Mouse (Mus musculus) heart, adult 11 months (tissue): ENCODE measurements around the gene Rab5c.

Experiments used
- DNase-seq: peaks from one replicate; pipeline ENCODE4 v3.0.0; 2022

Gene Rab5c

DNA sequence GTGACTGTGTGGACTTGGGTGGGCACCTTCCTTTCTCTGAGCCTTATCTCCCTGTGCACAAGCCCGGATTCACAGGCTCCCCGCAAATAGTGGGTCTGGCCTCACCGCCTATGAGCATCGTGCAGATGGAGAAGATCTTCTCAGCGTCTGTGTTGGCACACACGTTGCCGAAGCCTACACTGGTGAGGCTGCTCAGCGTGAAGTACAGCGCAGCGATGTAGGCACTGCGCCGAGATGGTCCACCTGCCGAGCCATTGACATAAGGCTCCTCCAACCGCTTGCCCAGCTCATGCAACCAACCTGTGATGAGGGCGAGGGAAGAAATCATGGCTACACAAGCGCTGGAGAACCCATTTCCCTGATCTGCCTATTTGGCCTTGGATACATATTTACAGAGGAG, 12.1 kb upstream of the Rab5c start:
- no peak for DNase-seq

DNA sequence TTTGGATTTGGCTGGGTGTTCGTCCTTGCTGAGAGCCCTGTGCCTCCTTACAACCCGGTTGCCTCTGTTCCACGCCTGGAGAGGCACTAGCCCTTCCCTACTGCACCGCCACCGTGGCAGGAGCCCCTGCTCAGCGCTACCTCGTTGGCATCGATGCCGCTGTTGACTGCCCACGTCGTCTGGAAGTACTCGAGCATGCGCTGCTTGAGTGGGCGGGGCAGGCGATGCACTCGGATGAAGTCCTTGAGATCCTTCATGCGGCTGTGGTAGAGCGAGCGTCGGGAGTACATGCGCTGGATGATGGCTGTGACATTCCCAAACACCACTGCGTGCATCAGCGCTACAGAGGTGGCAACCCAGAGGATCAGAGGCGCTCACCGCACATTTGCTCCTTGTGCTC, 11.5 kb upstream of the Rab5c start:
- no peak for DNase-seq

GRCm38 (mm10) chr11:100748620-100749019, 10.6 kb upstream of the Rab5c start:
- no peak for DNase-seq

DNA sequence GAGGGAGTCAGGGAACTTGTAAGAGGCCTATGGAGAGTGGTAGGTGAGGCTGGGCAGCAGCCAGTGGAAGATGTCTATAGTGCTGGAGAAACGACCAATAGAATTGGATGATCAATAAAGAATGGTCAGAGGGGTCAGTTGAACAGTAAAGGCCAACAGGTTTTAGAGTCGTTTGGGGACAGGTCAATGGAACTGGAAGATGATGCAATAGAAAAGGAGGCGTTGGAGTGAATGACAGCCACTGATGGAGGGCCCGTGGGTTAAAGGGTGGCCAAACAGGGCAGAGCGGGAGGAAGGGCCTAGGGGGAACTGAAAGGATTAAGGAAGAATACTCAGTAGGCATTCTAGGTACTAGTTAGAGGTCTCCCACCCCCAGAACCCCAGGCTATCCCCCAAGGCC, 9.1 kb upstream of the Rab5c start:
- DNase-seq, result no peak

DNA sequence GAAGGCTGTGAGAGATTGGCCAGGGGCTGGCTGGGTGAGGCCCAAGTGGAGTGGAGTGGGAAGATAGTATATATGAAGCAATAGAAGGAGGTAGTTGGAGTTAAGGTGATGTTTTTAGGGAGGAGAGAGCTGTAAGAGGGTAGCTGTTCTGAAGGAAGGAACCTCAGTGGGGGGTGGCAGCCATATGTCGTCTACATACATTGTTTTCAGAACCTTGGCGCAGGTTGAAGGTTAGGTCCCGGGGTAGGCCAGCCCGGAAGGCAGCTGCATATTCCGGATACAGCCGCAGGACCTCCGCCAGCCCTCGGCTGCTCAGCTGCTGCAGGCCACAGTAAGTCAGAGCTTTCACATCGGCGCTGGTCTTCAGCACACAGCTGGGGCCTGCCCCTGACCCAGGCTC, 8.5 kb upstream of the Rab5c start:
- DNase-seq, result no peak

DNA sequence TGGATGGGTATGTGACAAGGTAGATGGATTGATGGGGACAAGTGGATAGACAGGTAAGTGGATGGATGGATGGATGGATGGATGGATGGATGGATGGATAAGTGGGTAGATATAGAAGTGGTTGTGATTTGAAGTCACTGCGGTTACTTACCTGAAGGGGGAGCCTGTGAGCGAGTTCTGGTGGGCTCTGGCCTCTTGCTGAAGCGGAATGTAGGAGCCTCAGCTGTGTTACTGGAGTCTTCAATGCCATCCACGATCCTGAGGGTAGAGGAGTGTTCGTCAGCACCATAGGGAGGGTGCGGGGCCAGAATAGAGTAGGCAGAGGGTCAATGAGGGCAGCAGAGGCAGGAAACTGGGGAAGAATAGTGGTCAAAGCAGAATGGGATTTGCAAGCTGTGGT, 7.1 kb upstream of the Rab5c start:
- DNase-seq, result no peak

DNA sequence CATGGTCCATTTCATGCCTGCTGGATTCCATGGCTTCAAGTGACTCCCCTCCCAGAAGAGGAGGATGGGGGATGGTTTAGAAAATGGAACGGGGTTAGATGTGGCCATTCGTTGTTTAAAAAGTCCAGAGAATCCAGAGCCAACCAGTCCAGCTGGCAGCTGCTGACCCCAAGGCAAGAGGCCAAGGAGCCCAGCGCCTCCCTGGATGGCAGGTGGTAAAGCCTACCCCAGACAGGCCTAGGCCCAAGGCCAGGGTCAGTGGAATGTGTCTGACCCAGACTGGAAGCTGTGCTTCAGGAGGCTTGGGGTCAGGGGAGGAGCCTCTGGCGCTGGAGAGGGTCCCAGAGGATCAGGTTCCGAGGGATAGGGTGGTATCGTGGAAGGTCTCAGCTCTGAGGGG, 3.3 kb upstream of the Rab5c start:
- peak; percentile 94 for DNase-seq

DNA sequence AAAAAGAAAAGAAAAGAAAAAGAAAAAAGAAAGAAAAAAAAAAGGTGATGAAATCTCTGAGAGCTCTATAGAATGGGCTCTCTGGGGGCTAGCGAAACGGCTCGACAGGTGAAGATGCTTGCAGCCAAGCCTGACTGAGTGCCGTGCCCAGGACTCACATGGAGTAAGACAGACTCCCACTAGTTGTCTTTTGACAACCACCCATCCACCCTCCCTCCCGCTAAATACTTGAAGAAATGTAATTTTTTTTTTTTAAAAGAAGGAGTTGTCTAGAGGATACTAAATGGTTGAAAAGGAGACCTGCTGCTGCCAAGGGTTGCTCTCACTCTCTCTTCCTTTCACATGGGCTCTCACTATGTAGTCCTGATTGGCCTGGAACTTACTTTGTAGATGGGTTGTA, 734 bp upstream of the Rab5c start:
- no peak for DNase-seq

DNA sequence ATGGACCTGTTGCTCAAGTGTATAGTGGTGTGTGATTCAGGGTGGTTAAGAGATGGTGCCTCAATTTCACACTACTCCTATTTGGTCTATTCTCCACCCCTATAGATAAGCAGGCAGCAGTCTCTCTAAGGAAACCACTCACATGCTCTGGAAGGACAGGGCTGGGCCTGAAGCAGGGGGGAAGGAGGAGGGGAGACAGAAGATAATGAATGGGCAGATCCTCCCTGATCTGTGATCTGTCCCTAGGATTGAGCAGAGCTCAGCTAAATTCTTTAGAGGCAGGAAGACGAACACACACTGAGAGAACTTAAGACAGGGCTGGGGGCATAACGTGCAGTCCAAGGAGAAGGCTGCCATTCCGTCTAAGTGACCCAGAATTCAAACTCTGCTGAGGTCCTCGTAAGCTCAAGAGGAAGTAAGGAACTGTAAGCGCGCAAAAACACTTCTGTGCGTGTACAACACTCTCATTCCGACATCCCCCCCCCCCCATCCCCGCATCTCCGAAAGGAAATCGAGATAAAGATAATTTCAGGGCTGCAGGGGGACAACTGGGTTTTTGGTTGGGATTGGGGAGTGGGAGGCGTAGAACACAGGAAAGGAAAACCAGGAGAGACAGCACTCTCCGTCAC, 796 bp downstream of the Rab5c start:
- no peak for DNase-seq

DNA sequence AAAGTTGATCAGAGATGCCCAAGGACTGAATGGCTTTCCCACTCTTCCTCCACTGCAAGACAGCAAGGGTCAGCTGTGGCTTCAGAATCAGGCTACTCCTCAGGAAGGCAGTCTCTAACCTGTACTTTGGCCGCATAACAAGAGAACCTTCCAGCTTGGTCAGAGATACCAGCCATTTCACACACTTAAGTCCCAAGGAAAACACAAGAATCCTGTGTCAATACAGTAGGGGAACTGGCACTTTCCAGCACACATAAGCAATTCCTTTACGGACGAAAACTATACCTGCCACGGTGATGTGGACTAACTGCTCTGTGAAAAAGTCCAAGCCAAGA, 1.3 kb downstream of the Rab5c start:
- DNase-seq, result no peak

DNA sequence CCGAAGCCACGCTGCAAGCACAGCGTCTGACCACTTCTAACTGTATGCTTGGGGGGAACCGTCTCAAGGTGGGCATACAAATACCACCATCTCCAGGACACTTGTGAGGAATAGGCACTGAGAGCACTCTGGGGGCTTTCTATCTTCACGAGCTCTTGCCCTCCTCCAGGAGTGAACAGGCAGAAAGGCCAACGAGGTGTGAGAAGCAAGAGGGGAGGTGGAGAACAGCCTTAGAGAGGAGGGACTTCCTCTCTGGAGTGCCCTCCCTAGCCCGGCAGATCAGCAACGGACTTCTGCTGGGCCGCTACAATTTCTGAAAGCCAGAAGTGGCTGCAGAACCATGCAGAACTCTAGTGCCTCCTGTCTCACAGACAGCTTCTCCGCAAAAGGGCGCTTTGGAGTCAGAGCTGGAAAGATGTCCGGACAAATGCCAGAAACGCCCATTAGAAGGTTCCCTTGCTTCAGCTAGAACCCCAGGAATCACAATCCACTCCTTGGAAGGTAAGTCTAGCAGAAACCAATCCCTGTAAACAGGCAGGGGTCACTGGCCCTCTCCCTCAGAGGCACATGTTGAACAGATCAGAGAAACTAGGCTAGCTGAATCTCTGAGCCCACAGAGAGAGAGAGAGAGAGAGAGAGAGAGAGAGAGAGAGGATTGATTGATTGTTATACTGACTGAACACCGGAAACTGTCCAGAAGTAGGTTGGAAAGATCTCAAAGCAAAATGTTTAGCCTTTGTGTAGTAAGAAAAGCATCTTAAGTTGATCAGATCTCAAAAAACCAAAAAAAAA, 1.9 kb downstream of the Rab5c start:
- DNase-seq, result no peak

DNA sequence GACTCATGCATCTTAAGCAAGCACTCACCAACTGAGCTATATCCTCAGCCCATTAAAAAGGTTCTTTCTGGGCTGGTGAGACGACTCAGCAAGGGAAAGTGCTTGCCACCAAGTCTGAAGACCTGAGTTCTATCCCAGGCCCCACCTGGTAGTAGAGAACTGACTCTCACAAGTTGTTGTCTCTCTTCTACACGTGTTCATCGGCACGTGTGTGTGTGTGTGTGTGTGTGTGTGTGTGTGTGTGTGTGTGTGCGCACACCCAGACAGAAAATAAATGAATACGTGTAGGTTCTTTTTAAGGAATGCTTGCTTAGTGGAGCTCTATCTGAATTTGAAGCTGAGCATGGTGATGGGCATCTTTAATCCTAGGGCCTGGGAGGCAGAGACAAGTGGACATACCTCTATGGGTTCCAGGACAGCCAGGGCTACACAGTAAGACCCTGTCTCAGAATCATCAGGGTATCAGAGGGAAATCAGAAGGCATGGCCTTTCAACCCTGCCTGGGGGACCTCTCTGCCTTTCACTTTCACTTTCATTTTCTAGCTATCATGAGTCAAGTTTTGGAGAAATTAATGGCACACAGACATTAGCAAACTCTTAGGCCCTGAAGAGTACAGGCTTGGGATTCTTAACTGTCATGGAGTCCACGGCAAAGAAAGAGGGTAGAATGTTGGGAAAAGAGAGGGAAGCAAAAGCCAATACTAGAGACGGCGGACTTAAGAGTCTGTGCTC, 2.7 kb downstream of the Rab5c start:
- DNase-seq, result no peak

DNA sequence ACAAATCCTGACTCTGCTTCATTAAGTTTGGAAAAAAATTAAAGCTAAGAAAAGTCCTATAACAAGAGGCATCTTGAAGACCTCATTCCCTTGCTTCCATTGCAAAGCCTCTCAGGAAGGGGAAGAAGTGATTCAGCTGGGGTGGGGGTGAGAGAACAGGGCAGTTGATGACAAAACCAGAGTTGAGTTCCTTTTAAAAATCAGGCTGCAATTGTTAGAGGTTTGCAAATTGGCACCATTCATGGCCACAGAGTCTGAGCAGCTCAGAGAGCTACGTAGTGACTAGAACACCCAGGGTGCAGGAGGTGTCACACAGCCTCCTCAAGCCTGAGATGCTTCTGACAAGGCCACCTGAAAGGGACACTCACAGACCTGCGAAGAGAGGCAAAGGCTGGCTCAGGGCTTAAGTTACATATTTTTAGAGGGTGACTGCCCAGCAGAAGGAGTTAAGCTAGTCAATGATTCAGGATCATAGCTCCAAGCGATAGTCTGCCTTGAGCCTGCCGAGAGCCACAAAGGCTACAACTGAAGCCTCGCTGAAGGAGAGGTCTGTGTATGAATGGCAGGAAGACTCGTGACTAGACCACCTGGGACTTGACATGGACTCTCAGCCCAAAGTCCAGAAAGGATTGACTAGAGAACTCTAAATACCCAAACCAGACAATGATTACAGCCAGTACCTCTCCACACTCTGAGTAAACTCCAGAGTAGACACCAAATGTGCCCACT, 7.4 kb downstream of the Rab5c start:
- DNase-seq, result peak; percentile 95

DNA sequence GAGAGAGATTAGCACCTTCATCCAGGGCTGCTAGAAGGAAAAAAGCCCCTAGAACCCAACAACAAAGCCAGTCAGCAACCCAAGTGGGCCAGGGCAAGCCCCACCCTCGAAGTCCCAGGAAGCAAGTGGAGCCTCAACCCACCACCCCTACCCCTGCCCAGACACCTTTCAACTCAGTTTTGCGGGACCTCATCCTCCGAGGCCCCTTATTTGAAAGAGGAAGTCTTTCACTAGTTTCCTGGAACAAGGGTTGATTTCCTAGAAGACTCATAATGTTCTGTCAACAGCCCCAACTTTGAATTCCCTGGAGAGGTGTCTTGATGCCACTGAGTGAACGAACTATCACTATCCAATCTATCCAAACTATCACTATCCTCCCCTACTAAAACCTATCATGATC, 8.0 kb downstream of the Rab5c start:
- peak; percentile 86 for DNase-seq

- no peak for DNase-seq
Observed at GRCm38 (mm10) chr11:100728601-100729000, 9.4 kb downstream of the Rab5c start.

DNA sequence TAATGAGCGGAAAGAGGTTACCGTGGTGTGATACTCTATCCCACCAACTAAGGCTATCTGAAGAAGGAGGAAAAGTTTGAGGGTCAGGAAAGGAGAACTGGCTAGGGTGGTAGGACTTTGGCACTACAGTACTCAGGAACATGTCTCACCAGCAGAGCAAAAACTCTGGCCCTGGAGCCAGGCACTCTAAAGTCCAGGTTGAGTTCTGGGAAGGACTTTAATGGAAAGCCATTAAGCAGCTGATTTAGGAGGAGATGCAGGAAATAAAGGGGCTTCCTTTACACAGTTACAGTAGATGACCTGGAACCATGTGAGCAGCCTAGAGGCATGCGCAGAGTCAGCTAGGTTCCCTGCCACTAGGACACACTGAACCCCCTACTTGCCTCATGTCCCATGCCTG, 10.8 kb downstream of the Rab5c start:
- DNase-seq, result no peak

- peak; percentile 98 for DNase-seq
Observed at GRCm38 (mm10) chr11:100724919-100725512, 13.0 kb downstream of the Rab5c start.

DNA sequence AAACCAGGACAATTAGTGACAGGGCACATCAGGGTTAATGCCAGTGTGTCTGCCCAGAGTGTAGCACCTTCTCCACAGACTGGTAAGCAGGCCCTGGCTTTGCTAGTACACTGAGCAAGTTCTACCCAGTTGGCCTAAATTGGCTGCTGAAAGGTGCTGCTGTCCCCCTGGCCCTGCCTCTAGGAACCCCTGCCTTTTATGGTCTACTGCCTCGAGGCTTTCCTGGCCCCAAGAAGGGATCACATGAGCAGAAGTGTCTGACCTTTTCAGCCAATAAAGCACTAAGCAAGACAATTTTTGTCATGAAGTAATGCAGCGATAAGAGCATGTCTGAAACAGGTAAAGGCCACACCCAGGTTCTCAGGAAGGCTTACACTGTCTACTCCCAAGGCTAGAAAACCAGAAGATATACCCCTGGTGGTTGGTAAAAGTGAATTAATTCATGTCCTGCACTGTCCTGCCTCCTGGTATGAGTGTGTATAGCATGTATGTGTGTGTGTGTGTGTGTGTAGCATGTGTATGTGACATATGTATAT, 15.5 kb downstream of the Rab5c start:
- DNase-seq, result peak; percentile 85

GRCm38 (mm10) chr11:100721776-100722492, 16.1 kb downstream of the Rab5c start:
- DNase-seq, result peak; percentile 91

GRCm38 (mm10) chr11:100721254-100721653, 16.8 kb downstream of the Rab5c start:
- peak; percentile 95 for DNase-seq

DNA sequence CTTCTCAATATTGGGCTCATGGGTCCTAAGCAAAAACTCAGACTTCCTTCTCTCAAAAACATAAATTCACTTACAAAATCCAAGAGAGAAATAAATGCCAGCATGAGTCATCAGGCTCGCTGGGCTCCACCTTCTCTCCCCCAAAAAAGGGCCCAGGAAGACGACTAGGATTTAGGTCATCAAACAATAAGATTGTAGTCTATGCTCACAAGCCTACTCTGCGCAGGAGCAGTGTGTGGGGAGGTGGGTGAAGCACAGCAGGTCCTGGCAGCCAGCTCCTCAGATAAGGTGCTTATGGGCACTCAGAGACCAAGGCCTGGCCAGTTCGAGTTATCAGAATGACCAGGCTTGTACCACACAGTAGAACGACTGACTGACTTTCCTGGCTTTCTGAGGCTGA, 17.7 kb downstream of the Rab5c start:
- peak; percentile 96 for DNase-seq

GRCm38 (mm10) chr11:100719893-100720292, 18.1 kb downstream of the Rab5c start:
- DNase-seq, result peak; percentile 95
